Mouse (Mus musculus) cerebellum, adult 2 months (tissue): ENCODE data around the gene Rasal3. TPM values are rescaled to one million over a fixed set of nuclear protein-coding genes. Genes with fewer than 3 reads are reported as not detected.

ENCODE experiments used
- DNase-seq, 2 experiments: peaks; one replicate each; pipeline ENCODE4 v3.0.0; 2021
- H3K27ac ChIP-seq: fragments of 200-500 bp; 2 replicates; pipeline ENCODE4 v1.5.1; 2012; ENCODE audit warnings: low read length, control low read depth, inconsistent platforms; ENCODE audit not compliant: insufficient read depth
- H3K27me3 ChIP-seq: fragments of 200-500 bp; 2 replicates; pipeline ENCODE4 v1.6.1; 2012; ENCODE audit warnings: inconsistent platforms, mild to moderate bottlenecking, low read length, moderate library complexity; ENCODE audit not compliant: control insufficient read depth, insufficient read depth
- H3K4me1 ChIP-seq: fragments of 200-500 bp; 2 replicates; pipeline ENCODE4 v1.6.1; 2011; ENCODE audit warnings: low read length; ENCODE audit not compliant: control insufficient read depth, insufficient read depth
- H3K4me3 ChIP-seq: fragments of 200-500 bp; replicated peaks from 2 replicates; pipeline ENCODE3; 2011; ENCODE audit warnings: mild to moderate bottlenecking, low read depth, low read length, control low read depth; ENCODE audit not compliant: insufficient read depth
- CTCF ChIP-seq: fragments of 200-500 bp; IDR thresholded peaks from 2 replicates; pipeline ENCODE4 v1.5.1; 2011; ENCODE audit warnings: low read depth, mild to moderate bottlenecking, control low read depth, low read length, moderate library complexity, borderline replicate concordance; ENCODE audit not compliant: insufficient read depth
- POLR2A ChIP-seq: fragments of 200-500 bp; IDR thresholded peaks from 2 replicates; pipeline ENCODE4 v1.6.1; 2011; ENCODE audit warnings: low read length, control low read depth, borderline replicate concordance; ENCODE audit not compliant: insufficient read depth
- WGBS: fragments of 180-500 bp; shearing (Covaris S2); methylation state at CpG from one replicate; pipeline ENCODE4 v1.1.7; 2018; 5-methylcytosine and 5-hydroxymethylcytosine counted together
- polyA plus RNA-seq: library from polyadenylated mRNA; depleted of rRNA; stranded (reverse); fragments of >200 nt; gene quantifications from 2 replicates; pipeline ENCODE4 v1.2.3, GENCODE M21; 2012

The Rasal3 gene
- polyA plus RNA-seq, 1 experiment: 1.2 TPM

DNA sequence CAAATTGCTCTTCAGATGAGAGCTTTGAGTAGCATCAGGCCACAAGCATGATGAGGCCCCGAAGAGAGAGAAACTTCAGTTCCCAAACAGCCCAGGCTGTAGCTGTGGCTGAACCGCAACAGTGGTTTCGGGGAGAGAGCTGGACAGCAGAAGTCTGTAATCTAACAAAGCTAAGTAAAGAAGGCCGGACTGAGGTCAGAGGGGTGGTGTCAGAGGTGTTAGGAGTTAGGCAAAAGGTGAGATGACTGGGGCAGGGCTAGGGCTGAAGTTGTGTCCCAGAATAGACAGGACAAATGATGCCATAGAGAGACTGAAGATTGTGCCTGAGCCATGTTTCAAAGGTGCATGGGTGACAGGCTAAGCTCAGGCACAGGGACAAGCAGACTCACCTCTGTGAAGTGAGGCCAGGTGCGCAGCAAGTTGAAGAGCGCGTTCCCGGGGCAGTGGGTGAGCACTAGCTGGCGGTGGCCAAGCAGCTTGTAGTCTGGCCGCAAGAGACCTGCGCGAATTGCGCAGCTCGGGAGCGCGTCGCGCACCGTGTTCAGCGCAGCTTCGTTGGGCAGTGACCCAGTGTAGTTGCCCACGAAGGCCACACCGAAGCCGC is 12.1 kb upstream of the Rasal3 start:
- no peaks in the 10 kb centered on the region for H3K4me1 ChIP-seq
- no peak for DNase-seq
- no peak for TF ChIP-seq POLR2A
- TF ChIP-seq CTCF: no peak
- no peak overlapping the region for H3K4me3 ChIP-seq
- no peaks in the 10 kb centered on the region; the same call in 1 of the 2 replicates for H3K27me3 ChIP-seq
- 62% methylated on average over 24 of the region's 24 CpGs for WGBS
- H3K27ac ChIP-seq: no peak overlapping the region

GRCm38 (mm10) chr17:32411898-32412297 is 8.5 kb upstream of the Rasal3 start:
- TF ChIP-seq CTCF (no peak), POLR2A (no peak)
- no peak overlapping the region for H3K27ac ChIP-seq
- 85% methylated on average over 6 of the region's 6 CpGs for WGBS
- H3K4me1 ChIP-seq: no peaks in the 10 kb centered on the region
- no peak for DNase-seq
- H3K4me3 ChIP-seq: no peak overlapping the region
- no peaks in the 10 kb centered on the region; the same call in 1 of the 2 replicates for H3K27me3 ChIP-seq

- no peak for TF ChIP-seq CTCF
- no peak for TF ChIP-seq POLR2A
- Histone ChIP-seq H3K27me3 (no peaks in the 10 kb centered on the region; the same call in 1 of the 2 replicates), H3K27ac (no peak overlapping the region), H3K4me3 (no peak overlapping the region), H3K4me1 (no peaks in the 10 kb centered on the region)
- WGBS: 71% methylated on average over 11 of the region's 11 CpGs
- DNase-seq: no peak
These were observed 615 bp downstream of the Rasal3 start for GRCm38 (mm10) chr17:32402779-32403157.

- Histone ChIP-seq H3K4me1 (no peaks in the 10 kb centered on the region), H3K4me3 (no peak overlapping the region), H3K27me3 (no peaks in the 10 kb centered on the region; the same call in 1 of the 2 replicates), H3K27ac (no peak overlapping the region)
- WGBS: 79% methylated on average over 9 of the region's 9 CpGs
- no peak for DNase-seq
- no peak for TF ChIP-seq POLR2A
- TF ChIP-seq CTCF: no peak
These were observed 1.2 kb downstream of the Rasal3 start for GRCm38 (mm10) chr17:32402011-32402778.

- 1% methylated on average over 37 of the region's 37 CpGs for WGBS
- no peak overlapping the region for H3K4me3 ChIP-seq
These were observed 7.1 kb downstream of the Rasal3 start for GRCm38 (mm10) chr17:32396266-32396665.

GRCm38 (mm10) chr17:32393944-32394343 is 9.4 kb downstream of the Rasal3 start:
- WGBS: 24% methylated on average over 10 of the region's 10 CpGs
- no peak for TF ChIP-seq CTCF
- TF ChIP-seq POLR2A: no peak
- H3K27ac ChIP-seq: no peak overlapping the region
- H3K4me3 ChIP-seq: no peak overlapping the region
- H3K27me3 ChIP-seq: no peaks in the 10 kb centered on the region; the same call in 1 of the 2 replicates
- no peaks in the 10 kb centered on the region for H3K4me1 ChIP-seq
- no peak for DNase-seq

More at GRCm38 (mm10) chr17:32396266-32396665, 7.1 kb downstream of the Rasal3 start:
- Histone ChIP-seq H3K4me1 (no peaks in the 10 kb centered on the region), H3K27me3 (no peaks in the 10 kb centered on the region; the same call in 1 of the 2 replicates), H3K27ac (no peak overlapping the region)
- TF ChIP-seq CTCF (no peak), POLR2A (no peak)
- no peak for DNase-seq

GRCm38 (mm10) chr17:32389101-32389659 is 14.2 kb downstream of the Rasal3 start, which contains the start of gene Wiz:
TSS of gene Wiz (minus strand) at chr17:32389439.
- peak within 1 kb of the TSS; percentile 90 for H3K4me3 ChIP-seq
- H3K27ac ChIP-seq: peak within 1 kb of the TSS; percentile 81; the same call in 1 of the 2 replicates
- no peaks in the 10 kb centered on the region for H3K27me3 ChIP-seq
- DNase-seq: peak; percentile 96 to 97
- WGBS: 1% methylated on average over 37 of the region's 44 CpGs
- TF ChIP-seq CTCF (no peak), POLR2A (0 out of 2 replicates have a peak, but pooled peaks have one; percentile 25)
- peaks cover 5% of the 10 kb centered on the region for H3K4me1 ChIP-seq
